Mouse (Mus musculus) NIH3T3 (cell line): ENCODE results near the gene Crnkl1.

ENCODE experiments used
- DNase-seq: peaks from one replicate; pipeline ENCODE4 v3.0.0-alpha.2; 2012; ENCODE audit warnings: low read depth

Gene Crnkl1

DNA sequence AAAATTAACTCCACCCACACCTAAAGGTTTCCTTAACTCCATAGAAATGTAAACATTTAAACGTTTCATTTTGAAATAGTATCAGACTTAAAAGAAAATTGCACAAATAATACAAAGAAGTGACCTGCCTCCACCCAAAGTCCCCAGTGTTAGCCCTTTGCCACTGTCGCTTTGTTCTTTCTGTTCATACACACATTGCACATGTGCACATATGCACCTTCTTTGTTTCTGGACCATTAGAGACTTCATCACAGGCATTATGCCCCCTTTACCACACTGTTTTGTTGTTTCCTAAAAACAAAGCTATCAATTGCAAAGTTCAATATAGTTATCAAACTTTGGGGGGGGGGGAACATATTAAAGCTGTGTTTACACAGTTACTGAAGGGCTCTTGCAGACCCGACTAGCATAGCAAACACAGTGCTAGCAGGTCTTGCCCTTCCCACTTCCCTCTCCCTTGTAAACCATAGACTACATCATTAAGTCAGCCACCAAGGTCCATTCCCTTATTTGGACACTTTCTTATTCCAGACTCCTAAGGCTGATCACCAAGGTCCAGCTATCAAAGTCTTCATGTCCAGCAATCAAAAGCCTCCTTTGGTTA is 59.8 kb downstream of the Crnkl1 start:
- DNase-seq: no peak

GRCm38 (mm10) chr2:145873953-145874352 is 60.9 kb downstream of the Crnkl1 start:
- DNase-seq: no peak

- no peak for DNase-seq
Measured at GRCm38 (mm10) chr2:145872099-145872498, 62.7 kb downstream of the Crnkl1 start.

- DNase-seq: no peak
Measured at GRCm38 (mm10) chr2:145871308-145871707, 63.5 kb downstream of the Crnkl1 start.
